Mouse (Mus musculus) heart, adult 18-20 months (tissue): ENCODE measurements around the gene Smpd3. TPM values are rescaled to one million over a fixed set of nuclear protein-coding genes. Genes with fewer than 3 reads are reported as not detected.

Experiments
- DNase-seq, 2 experiments: peaks; one replicate each; pipeline ENCODE4 v3.0.0; 2021 to 2022; ENCODE audit warnings: mixed read lengths in 1 of 2
- total RNA-seq, 2 experiments: library from RNA; stranded (reverse); gene quantifications; 2 replicates each; pipeline ENCODE4 v1.2.3; 2021

The Smpd3 gene
- total RNA-seq, 2 experiments from 2014 or later, result 2.5 to 3.9 TPM

DNA sequence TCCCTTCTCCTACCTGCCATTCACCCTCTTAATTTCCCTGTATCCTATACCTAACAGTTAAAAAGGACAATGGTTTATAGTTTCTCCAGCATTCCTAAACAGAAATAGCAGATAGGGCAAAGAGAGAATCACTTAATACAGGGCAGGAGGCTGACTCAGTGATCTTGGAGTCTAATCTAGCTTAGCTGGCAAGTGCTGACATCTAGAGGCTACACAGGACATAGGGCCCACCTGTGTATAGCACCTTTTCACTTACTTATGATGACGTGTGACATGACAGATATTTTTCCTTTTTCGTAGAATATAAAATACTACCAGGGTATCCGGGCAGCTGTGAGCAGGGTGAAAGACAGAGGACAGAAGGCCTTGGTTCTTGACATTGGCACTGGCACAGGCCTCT, 118.2 kb downstream of the Smpd3 start:
- no peak for DNase-seq

- no peak for DNase-seq
Measured at GRCm38 (mm10) chr8:106213959-106214358, 123.8 kb downstream of the Smpd3 start.

GRCm38 (mm10) chr8:106211421-106211820, 126.4 kb downstream of the Smpd3 start:
- DNase-seq, result no peak

- DNase-seq, result peak; percentile 97 to 98
Measured at GRCm38 (mm10) chr8:106210821-106211345, 126.9 kb downstream of the Smpd3 start, which contains the start of the genes Slc7a6os and Prmt7. Slc7a6os (minus strand) TSS chr8:106210935. Prmt7 (plus strand) TSS chr8:106210936.

- DNase-seq, result no peak
Measured at GRCm38 (mm10) chr8:106210035-106210731, 127.6 kb downstream of the Smpd3 start.

Other genes starting within 250 kb of the Smpd3 start
- gene Esrp2, start 201.0 kb downstream of the Smpd3 start, total RNA-seq, result 1 to 10 TPM in 1 of 2 experiments, under 1 TPM in 1; 0.35 to 1.4 TPM
- 1 to 10 TPM; 6.7 to 7.9 TPM for gene Pla2g15, start 187.6 kb downstream of the Smpd3 start, total RNA-seq
- 10 to 100 TPM in 1 of 2 experiments, 1 to 10 TPM in 1; 8.8 to 11.5 TPM for gene Slc7a6, start 169.1 kb downstream of the Smpd3 start, total RNA-seq
- 10 to 100 TPM in 1 of 2 experiments, 1 to 10 TPM in 1; 9.8 to 11.0 TPM for gene Slc7a6os, start 127.1 kb downstream of the Smpd3 start, total RNA-seq
- 10 to 100 TPM; 25.3 to 26.5 TPM for gene Prmt7, start 127.1 kb downstream of the Smpd3 start, total RNA-seq
- gene Zfp90, start 77.3 kb upstream of the Smpd3 start, total RNA-seq, result 1 to 10 TPM; 2.8 to 3.2 TPM
- gene 6030452D12Rik, start 162.5 kb upstream of the Smpd3 start, total RNA-seq, result not detected
- under 1 TPM; 0.35 to 0.93 TPM for gene Cdh3, start 172.9 kb upstream of the Smpd3 start, total RNA-seq
- 100 to 1,000 TPM; 123 to 131 TPM for gene Gm10073, start 235.5 kb upstream of the Smpd3 start, total RNA-seq